Mouse (Mus musculus): ENCODE measurements at regions not wholly inside any gene's neighbourhood (a gene's known extent, or its start where the extent isn't known, plus 50 kb on each side); places are given as distances from the start of the nearest gene placed in this dataset.

DNA sequence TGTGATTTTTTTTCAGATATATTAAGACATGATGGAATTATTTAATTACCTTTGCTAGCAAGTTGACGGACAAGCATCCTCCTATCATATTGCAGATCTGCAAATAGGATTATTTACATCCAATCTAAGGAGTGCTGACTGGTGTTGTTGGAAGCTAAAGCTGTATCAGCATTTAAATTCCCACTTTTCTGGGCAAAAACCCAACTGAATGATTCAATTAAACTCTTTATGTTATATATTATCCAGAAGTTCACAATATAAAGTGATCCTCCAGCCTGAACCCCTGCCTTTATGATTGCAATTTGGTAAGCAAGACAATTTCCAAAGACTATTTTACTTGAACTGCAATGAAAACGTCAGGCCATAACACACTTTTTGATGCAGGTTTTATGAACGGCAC, 304.1 kb downstream of the Gm10295 start:
- ATAC-seq (replicated peaks; ENCODE audit: poor library complexity, severe bottlenecking): no peak

DNA sequence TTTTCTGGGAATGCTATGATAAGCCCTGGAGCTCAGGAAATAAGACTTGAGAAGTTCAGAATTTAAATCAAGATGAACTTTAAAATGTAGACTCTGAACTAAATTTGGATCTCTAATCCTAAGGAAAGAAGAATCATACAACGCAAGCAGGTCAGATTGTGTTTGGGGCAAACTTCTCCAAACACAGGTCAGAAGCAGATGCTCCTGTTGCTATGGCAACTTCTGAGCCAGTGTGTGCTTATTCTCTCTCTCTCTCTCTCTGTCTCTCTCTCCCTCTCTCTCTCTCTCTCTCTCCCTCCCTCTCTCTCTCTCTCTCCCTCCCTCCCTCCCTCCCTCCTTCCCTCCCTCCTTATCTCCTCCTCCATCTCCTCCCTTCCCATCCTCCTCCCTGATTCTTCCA, 304.7 kb downstream of the Gm10295 start:
- no peak for ATAC-seq (replicated peaks; ENCODE audit: poor library complexity, severe bottlenecking)

DNA sequence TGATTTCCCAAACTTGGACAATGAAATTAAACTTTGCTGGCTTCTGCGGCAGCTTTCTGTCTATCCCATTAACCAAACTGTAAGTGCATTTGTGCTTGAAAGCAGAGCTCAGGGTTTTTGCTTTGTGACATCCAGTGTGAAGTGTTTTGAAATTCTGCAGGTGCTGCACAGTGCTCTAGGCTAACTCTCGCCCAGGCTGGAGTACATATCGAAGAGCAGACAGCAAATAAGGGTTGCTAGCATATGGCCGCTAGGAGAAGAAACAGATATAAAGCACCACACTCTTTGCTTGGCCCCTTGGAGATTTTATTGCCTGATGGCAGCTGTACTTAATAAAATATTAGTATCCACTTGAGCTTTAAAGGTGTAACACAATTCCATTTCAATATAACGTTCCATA, 307.5 kb downstream of the Gm10295 start:
- ATAC-seq (replicated peaks; ENCODE audit: poor library complexity, severe bottlenecking): no peak

DNA sequence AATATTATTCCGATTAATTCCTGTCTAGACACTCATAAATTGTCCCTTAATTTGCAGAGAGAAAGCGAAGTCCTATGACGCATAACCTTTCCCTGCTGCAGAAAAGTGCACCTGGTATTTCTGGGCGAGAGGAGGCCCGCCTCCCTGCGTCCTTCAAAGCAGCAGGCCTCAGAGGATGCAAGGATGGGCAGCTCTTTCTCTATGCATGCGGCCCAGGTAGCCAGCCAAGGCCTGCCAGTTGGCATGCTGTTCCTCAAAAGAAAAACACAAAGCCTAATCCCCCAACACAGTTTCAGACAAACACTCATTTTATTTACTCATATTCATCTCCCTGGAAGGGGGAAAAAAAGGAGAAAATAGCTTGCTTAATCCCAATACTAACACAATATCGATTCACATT, 308.2 kb downstream of the Gm10295 start:
- ATAC-seq (replicated peaks; ENCODE audit: poor library complexity, severe bottlenecking): no peak

DNA sequence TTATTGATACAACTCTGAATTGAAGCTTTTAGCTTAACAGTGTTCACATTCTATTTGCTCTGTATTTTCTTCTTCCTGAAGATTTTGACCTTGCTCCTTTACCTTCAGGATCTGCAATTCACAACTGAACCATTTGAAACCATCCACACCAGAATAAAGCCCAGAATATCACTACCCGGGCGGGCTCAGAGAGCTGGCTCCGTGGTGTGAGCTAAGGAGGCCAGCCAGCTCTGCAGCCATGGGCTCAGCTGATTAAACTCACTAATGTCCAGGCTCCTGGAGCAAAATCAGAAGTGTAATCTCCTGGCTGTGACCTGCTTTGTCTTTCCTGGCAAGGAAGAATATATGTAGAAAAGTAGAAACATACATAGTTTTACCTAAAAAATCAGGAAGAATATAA, 309.9 kb downstream of the Gm10295 start:
- ATAC-seq (replicated peaks; ENCODE audit: poor library complexity, severe bottlenecking): no peak

DNA sequence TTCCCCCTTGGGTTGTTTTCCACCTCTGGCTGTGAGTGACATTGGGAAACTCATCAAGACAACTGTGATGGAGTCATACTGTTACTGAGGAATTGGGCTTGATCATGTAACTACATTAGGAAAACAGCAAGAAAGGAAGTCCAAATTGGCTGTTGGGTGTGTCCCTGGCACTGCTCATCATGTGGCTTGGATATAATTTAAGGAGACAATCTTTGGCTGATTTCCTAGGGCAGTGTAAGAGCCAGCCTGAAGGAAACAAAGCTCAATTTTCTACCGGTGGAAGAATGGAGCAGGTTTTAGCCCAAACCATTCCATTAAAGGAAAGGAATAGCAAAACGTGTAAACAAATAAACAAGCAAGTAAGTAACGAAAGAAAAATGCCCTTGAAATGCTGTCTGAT, 310.4 kb downstream of the Gm10295 start:
- no peak for ATAC-seq (replicated peaks; ENCODE audit: poor library complexity, severe bottlenecking)

DNA sequence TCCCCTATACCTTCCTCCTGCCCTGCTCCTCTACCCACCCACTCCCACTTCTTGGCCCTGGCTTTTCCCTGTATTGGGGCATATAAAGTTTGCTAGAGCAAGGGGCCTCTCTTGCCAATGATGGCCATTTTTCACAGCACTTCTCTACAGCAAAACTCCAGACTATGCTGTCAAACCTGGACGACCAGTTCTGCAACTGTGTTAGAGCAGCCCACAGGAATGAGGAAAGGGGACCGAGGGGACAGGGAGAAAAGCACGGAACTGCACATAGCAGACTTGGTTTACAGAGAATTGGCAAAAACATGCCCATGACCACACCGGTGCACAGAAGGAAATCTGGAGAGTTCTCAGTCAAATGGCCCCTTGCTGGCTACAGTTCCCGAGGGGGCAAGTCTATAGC, 312.7 kb downstream of the Gm10295 start:
- ATAC-seq (replicated peaks; ENCODE audit: poor library complexity, severe bottlenecking): no peak

DNA sequence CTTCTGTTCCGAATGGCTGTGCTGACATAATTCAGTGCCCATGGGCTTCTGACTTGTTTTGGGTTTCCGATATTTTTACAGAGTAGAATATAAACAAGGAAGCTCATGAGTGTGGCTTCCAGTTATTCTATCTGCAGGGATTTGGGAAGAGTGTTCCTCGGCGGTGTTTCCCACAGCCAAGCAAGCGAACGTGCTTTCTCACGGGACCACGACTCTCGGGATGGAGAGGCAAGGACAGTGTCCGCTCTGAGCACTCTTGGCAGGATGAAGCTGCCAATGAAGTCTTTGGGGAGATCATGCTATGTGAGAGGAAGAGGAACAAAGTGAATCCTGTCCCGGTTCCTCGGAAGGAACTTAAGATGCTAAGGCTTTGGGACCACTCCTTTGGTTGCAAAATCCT, 318.2 kb downstream of the Gm10295 start:
- no peak for ATAC-seq (replicated peaks; ENCODE audit: poor library complexity, severe bottlenecking)

DNA sequence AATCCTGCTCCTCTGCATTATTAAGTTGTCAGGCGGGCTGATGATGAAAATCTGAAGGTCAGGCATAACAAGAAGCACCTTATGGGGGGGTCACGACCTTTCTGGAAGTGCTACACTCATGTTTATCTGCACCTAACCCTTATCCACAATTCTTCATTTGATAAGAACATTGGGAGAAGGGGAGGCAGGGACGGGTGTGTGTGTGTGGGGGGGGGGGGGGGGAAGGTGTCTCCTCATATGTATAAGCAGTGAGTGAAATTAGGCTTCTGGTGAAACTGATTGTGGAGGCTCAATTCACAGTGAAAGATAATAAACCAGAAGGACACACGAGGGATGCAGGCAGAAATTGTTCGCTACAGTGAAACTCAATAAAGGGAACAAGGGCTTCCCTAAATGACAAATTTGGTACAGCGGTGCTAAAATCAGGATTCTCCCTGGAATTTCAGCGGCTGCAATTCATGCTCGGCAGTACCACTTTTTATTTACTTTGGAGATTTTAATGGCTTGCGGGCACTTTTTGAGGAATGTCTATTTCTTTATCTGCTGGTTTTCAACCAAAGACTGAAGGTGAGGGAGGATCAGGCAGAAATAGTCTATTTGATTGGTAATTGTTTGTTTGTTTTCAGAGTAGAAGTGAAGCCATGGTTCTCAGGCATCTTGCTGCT, 327.2 kb downstream of the Gm10295 start:
- no peak for ATAC-seq (replicated peaks; ENCODE audit: poor library complexity, severe bottlenecking)

DNA sequence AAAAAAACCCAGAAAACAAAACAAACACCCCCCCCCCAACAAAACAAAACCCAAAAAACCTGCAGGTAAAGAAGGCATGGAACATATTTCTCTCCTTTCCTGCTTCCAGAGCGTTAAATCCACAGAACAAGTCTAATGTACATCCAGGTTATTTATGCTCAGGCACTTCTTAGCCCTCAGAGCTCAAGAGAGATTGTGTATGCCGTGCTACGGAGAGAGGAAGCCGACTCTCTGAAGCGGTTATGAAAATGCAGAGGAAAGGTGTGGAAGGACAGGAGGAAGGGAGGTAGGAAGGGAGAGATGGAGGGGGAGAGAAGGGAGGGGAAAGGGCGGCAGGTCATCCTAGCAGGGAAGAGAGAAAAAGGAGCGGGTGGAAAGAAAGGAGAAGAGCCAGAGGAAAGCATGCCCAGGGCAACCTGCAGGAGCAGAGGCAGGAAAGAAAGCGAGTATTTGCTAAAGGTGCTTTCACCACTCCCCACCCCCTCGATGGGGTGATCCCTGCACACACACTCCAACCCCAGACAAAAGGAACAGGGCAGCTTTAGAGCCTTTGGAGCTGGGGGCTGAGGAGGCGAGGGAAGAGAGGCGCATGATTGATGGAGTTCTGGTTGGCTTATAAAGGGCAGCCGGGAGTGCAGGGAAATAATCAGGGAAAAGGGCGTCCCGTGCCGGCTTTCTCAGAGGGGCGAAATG, 327.9 kb downstream of the Gm10295 start:
- ATAC-seq (replicated peaks; ENCODE audit: poor library complexity, severe bottlenecking): no peak

All from granulocyte monocyte progenitor cell, adult 5-6 weeks (primary cell).